Mouse (Mus musculus) adrenal gland, adult 2 months (tissue): ENCODE data around the gene Dazl. TPM values are rescaled to one million over a fixed set of nuclear protein-coding genes. Genes with fewer than 3 reads are reported as not detected.
A peak's percentile ranks its signal among the peaks of the same experiment; 100 is the strongest.
"Not testable (repeated sequence)": the region's sequence is repeated elsewhere in the genome, so short reads cannot be mapped to it uniquely, and the experiment has no call there.

Experiments used
- DNase-seq: peaks from one replicate; pipeline ENCODE4 v3.0.0; 2021
- polyA plus RNA-seq: library from polyadenylated mRNA; depleted of rRNA; stranded (reverse); fragments of >200 nt; gene quantifications from 2 replicates; pipeline ENCODE4 v1.2.3, GENCODE M21; 2012; rRNA removed
- total RNA-seq, 2 experiments: library from RNA; stranded (reverse); gene quantifications; 2 replicates each; pipeline ENCODE4 v1.2.3; 2021

Gene Dazl
- total and polyA plus RNA-seq, 3 experiments = 0.28 TPM; not detected in 2

GRCm38 (mm10) chr17:50291485-50292200 is 1.8 kb downstream of the Dazl start:
- no peak for DNase-seq

- DNase-seq = no peak
Measured at GRCm38 (mm10) chr17:50284845-50285244, 8.6 kb downstream of the Dazl start.

GRCm38 (mm10) chr17:50261615-50262014 is 31.8 kb downstream of the Dazl start:
- not testable (repeated sequence) for DNase-seq

GRCm38 (mm10) chr17:50260856-50261255 is 32.6 kb downstream of the Dazl start:
- no peak for DNase-seq

DNA sequence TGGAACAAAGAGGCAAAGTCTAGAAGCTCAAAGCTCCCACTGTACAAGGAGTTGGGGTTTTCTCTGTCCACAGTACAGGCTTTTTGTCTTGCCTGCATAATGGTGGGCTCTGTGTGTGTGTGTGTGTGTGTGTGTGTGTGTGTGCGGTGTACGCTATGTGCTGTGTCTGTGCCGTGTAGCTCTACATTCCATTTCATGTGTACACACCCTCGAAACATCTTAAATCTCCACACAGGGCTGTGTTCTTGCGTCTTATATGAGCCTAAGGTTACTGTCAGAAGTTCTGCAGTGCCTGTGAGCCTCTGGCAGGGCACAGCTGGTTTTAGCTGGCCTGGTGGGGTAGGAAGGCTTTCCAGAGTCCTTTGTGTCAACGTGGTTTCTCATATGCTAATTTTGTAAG is 46.8 kb downstream of the Dazl start:
- no peak for DNase-seq

DNA sequence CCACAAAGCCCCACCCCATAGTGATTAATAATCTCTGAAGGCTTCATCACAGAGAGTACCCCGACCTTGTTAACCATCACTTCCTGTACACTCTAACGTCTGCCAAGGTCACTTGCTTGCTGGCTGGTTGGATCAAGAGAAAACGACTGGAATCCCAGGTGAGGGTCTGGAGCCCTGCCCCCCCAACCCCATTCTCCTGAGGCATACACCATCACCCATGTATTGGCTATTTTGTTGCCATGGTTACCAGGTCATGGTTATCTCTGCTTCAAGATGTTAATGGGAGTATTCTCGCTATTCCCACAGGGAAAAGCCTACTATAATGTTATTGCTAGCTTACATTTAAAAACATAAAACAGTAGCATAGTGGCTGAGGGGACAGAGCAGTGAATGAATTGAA is 48.8 kb downstream of the Dazl start:
- no peak for DNase-seq

GRCm38 (mm10) chr17:50243326-50243725 is 50.1 kb downstream of the Dazl start:
- no peak for DNase-seq

- no peak for DNase-seq
Measured at GRCm38 (mm10) chr17:50237818-50238610, 55.4 kb downstream of the Dazl start.

DNA sequence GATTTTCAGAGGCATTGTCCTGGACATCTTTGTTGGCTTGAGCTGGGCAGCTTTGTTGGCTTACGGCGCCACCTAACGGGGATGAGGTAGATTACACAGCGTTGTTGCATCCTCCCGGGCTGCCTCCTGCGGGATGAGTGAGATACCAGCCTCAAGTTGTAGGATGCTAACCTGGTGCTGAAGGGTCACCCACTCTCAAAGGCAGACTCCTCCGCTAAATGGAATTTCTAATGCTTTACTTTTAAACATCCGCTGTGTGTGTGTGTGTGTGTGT is 56.1 kb downstream of the Dazl start:
- peak; percentile 79 for DNase-seq

DNA sequence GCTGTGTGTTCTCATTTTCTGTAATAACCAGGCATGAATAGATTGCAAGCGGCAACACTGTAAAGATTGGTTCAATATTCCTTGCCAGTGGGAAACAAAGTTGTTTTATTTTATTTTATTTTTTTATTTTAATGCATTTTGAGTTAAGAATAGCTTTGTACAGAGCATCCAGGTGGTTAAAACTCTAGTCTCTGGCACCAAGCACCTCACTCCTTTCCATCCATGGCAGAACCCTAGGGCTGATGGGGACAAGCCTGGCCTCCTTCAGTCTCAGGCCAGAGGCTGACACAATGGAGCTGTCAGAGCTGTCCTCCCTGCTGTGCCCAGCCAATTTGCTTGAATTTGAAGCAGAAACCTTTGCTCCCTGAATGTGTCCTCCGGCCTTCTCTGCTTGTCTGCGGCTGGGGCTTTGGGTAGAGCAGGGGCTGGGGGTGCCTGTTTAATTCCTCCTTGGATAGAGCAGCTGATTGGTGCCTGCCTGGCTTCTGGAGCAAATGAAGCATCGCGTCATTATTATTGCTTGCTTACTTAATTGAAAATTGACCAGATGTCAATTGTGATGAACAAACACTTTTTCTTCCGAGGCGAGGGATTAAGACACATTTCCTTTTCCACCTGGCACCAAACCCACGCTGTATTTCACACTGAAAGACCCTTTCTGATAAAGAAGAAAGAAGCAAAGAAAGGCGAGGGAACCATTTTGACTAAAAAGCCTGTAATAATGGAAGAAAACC is 56.6 kb downstream of the Dazl start:
- no peak for DNase-seq

- no peak for DNase-seq
Measured at GRCm38 (mm10) chr17:50235943-50236701, 57.3 kb downstream of the Dazl start.

DNA sequence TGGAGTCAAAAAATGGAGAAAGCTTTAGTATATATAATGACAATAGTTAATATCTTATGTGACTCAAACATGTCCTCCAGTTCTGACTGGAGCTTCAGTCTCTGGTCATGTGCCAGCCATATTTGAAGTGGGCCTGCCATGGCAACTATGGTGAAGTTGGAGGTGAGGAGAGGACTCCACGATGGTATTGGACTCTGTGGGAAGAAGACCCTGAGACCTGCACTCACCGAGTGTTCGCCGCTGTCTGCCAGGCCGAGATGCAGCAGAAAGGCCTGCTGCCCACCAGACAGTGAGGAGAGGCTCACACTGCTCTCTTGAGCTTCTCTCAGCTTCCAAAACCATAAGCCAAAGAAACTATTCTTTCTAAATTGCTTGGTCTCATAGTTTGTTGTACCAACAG is 59.5 kb downstream of the Dazl start:
- no peak for DNase-seq

GRCm38 (mm10) chr17:50232821-50233220 is 60.6 kb downstream of the Dazl start:
- DNase-seq = no peak

DNA sequence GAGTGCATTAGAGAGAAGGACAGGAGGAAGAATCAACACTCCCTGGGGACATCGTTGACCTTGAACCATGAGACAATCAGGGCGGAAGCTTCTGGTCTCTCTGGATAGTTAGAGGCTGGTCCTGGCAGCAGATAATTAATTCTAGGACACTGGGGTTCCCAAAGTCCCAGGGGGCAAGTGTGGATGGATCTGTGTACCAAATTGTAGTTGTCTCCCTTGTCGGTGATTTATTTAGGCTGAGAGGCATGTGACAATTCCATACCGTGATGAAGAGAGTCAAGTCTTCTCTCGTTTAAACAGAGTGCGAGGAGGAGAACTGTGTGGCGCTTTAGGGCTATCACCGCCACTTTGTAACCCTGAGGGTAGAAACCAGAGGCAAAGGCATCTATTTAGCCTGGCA is 62.2 kb downstream of the Dazl start:
- no peak for DNase-seq

DNA sequence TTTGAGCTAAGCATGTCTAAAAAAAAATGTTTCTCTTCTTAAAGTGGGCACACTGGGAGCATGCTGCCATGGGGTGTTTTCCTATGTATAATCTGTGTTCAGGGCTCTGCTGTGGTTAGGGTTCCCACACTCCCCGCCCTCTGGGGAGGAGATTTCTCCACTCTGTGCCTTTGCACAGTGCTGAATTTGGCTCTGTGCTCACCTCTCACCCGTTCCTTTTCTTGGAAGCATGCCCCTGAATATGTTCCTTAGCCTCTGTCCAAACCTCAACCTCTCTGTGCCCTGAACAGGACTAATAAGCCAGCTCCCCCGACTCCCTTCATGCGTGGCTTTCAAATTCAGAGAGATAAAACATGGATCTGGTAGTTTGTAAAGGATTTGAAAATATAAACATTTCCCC is 63.9 kb downstream of the Dazl start:
- no peak for DNase-seq

Other genes with a start within 250 kb of the Dazl start
- 10 to 100 TPM in 1 of 2 experiments, 1 to 10 TPM in 1; 9.1 to 12.0 TPM for gene Rftn1, start 103.0 kb downstream of the Dazl start, total RNA-seq
- gene Rftn1, start 103.0 kb downstream of the Dazl start, polyA plus RNA-seq = 26.8 and 32.2 TPM in 2 replicates
- 10 to 100 TPM; 46.8 to 55.0 TPM for gene Plcl2, start 215.8 kb upstream of the Dazl start, total RNA-seq
- gene Plcl2, start 215.8 kb upstream of the Dazl start, polyA plus RNA-seq = 8.9 and 11.6 TPM in 2 replicates